Mouse (Mus musculus): ENCODE results near the gene Isg15. TPM values are rescaled to one million over a fixed set of nuclear protein-coding genes. Genes with fewer than 3 reads are reported as not detected.
"Not testable (repeated sequence)": the region's sequence is repeated elsewhere in the genome, so short reads cannot be mapped to it uniquely, and the experiment has no call there.

Isg15 gene
- polyA plus RNA-seq, 1 experiment from 2014 or later, result 3.2 TPM

DNA sequence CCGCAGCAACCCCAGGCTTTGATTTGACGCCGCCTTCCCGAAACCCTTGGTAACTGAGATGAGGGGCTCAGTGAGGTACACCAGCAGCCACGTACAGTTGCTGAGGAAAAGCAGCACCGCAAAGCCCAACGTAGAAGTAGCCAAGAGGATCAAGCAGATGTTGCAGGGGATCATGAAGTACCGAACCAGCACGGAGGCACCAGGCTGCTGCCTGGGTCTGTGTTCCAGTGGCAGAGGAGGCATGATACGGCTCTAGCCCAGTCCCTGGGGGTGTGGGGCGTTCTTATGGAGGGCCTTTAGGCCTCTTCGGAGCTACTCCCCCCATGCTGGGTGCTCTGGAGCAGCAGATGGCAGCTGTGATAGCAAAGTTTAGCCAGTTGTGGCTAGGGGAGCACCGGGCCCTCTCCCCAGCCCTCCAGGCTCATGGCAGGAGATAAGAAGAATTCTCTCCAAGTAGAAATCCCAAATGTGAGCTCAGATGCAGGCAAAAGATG is 15.1 kb downstream of the Isg15 start:
- peaks cover 5% of the 10 kb centered on the region for H3K36me3 ChIP-seq
- no peaks in the 10 kb centered on the region for H3K9me3 ChIP-seq (replicated peaks)
- H3K4me1 ChIP-seq, result peaks cover 98% of the 10 kb centered on the region
- WGBS, result 48% methylated on average over 13 of the region's 13 CpGs
- H3K4me3 ChIP-seq (replicated peaks), result peak overlapping the region; percentile 55
- peak; percentile 45; the same call in 1 of the 2 replicates for ATAC-seq (ENCODE audit: low FRiP score)
- peak overlapping the region; percentile 92 for H3K27ac ChIP-seq (replicated peaks)
- H3K4me2 ChIP-seq, result peak overlapping the region; percentile 78
- H3K27me3 ChIP-seq (replicated peaks), result no peaks in the 10 kb centered on the region
- H3K9ac ChIP-seq (replicated peaks), result peak overlapping the region; percentile 72

DNA sequence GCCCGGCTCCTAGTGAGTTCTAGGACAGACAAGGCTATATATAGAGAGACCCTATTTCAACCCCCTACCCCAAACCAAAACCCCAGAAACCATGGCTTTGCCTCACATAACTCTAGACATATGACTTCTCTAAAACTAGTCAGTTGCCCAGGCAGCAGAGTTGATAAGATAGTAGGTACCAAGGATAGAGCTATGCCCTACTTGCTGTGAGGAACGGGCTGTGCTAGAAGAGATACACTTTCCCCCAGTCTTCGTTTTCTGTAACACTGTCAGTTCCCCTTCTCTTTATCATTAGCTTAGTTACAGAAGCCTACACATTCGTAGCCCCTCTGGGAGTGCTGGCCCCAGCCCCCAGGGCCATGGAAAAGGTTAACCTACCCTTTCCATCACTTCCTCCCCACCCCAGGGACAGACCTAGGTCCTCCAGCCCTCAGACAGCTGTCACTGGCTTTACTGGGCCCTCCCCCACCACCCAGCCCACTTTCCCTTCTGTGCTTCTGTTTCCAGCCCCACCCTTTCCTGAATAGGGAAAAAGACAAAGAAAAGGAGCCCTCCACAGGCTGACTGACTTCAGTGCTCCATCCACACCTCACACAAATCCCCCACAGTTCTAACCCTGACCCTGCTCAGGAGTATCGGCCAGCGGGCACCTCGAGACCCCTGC is 16.2 kb downstream of the Isg15 start:
- Histone ChIP-seq H3K27me3 (replicated peaks) (no peaks in the 10 kb centered on the region), H3K4me3 (replicated peaks) (peak overlapping the region; percentile 55), H3K9me3 (replicated peaks) (no peaks in the 10 kb centered on the region), H3K27ac (replicated peaks) (peak overlapping the region; percentile 92; the same call in 1 of the 2 replicates), H3K4me2 (peak overlapping the region; percentile 78), H3K36me3 (peaks cover under 1% of the 10 kb centered on the region), H3K4me1 (peaks cover 97% of the 10 kb centered on the region), H3K9ac (replicated peaks) (peak overlapping the region; percentile 72)
- 65% methylated on average over 7 of the region's 7 CpGs for WGBS
- no peak for ATAC-seq (ENCODE audit: low FRiP score)

DNA sequence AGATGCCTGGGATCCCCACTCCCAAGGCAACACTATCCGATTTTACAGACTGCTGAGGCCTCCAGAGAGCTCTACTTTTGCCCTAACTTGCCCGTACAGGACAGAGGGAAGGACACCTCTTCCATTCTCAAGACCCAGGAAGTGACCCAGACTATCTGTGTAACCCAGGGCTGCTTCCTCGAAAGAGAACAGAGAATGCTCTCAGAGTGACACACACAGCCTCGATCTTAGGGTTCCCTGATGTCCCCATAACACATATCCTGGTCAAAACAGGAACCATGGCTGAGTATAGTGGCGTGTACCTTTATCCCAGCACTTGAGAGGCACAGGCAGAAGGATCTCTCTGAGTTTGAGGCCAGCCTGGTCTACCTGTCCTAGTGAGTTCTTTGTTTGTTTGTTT is 16.9 kb downstream of the Isg15 start:
- Histone ChIP-seq H3K4me3 (replicated peaks) (peak overlapping the region; percentile 55), H3K27ac (replicated peaks) (no peak overlapping the region), H3K27me3 (replicated peaks) (no peaks in the 10 kb centered on the region), H3K4me2 (peak overlapping the region; percentile 78), H3K36me3 (peaks cover 7% of the 10 kb centered on the region), H3K9me3 (replicated peaks) (no peaks in the 10 kb centered on the region), H3K4me1 (peaks cover 91% of the 10 kb centered on the region), H3K9ac (replicated peaks) (peak overlapping the region; percentile 72)
- 80% methylated on average over 5 of the region's 5 CpGs for WGBS
- no peak for ATAC-seq (ENCODE audit: low FRiP score)

DNA sequence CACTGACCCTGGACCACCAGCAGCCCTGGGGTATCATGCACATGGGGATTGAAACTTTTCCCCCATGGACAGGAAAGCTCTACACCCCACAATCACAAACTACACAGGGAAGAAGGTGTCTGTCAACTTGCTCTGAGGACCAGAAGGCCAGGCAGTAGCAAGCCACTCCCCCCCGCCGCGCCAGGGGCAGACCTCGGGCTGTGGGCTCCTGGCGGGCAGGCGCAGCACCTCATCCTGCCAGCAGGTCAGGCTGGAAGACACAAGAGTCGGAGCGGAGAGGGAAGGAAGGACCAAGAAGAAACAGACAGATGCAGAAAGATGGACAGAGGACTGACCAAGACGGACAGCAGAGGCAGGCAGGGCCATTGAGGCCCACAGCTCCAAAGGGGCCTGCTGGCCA is 23.0 kb downstream of the Isg15 start:
- ATAC-seq (ENCODE audit: low FRiP score), result no peak

DNA sequence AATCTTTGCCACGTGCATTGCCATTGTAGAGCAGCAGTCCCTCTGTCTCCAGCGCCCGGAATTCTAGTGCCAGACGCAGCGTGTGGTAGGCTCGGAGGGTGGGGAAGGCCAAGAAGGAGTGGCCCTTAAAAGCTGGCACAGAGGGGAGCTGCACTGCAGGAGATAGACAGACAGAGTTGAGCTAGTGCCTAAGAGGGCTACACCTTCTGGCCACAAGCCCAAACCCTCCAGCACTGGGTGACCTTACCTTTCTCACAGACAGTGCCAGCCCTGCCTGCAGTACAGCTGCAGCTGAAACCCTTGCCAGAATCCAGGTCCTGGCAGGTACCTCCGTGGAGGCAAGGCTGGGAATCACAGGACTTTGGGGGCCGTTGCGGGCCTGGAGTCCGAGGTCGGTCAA is 28.8 kb downstream of the Isg15 start:
- H3K4me1 ChIP-seq, result no peaks in the 10 kb centered on the region
- WGBS, result 96% methylated on average over 11 of the region's 11 CpGs

More for the DNA sequence above, 23.0 kb downstream of the Isg15 start:
- Histone ChIP-seq H3K36me3 (peaks cover 69% of the 10 kb centered on the region), H3K4me3 (replicated peaks) (no peak overlapping the region), H3K27me3 (replicated peaks) (no peaks in the 10 kb centered on the region), H3K27ac (replicated peaks) (no peak overlapping the region), H3K4me1 (peaks cover 29% of the 10 kb centered on the region), H3K4me2 (no peak overlapping the region), H3K9me3 (replicated peaks) (no peaks in the 10 kb centered on the region), H3K9ac (replicated peaks) (no peak overlapping the region)
- 90% methylated on average over 9 of the region's 9 CpGs for WGBS

DNA sequence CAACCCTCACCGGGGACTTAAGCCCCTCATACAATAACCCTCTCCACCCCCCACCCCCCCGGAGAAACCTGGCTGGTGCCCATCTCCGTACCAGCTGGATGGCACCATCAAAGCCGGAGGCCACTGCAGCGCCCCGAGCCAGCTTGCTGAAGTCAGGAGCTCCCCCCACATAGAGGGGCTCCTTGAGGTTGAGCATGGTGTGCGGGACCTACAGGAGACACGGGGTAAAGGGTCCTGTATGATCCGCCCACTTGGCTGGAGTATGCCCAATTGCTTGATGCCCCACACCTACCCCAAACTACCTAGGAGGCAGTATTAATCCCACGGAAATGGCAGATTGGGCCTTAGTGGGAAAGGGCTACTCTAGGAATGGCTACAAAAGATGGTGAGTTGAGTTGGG is 31.5 kb downstream of the Isg15 start:
- no peaks in the 10 kb centered on the region for H3K27me3 ChIP-seq (replicated peaks)
- H3K4me2 ChIP-seq, result no peak overlapping the region
- no peaks in the 10 kb centered on the region for H3K4me1 ChIP-seq
- no peak overlapping the region for H3K27ac ChIP-seq (replicated peaks)
- WGBS, result 97% methylated on average over 10 of the region's 10 CpGs
- H3K4me3 ChIP-seq (replicated peaks), result no peak overlapping the region
- no peak for ATAC-seq (ENCODE audit: low FRiP score)
- H3K9me3 ChIP-seq (replicated peaks), result no peaks in the 10 kb centered on the region
- peaks cover 99% of the 10 kb centered on the region for H3K36me3 ChIP-seq
- H3K9ac ChIP-seq (replicated peaks), result no peak overlapping the region

More for the DNA sequence above, 28.8 kb downstream of the Isg15 start:
- Histone ChIP-seq H3K27me3 (replicated peaks) (no peaks in the 10 kb centered on the region), H3K9me3 (replicated peaks) (no peaks in the 10 kb centered on the region), H3K9ac (replicated peaks) (no peak overlapping the region), H3K4me3 (replicated peaks) (no peak overlapping the region), H3K4me2 (no peak overlapping the region), H3K36me3 (peaks cover 100% of the 10 kb centered on the region), H3K27ac (replicated peaks) (no peak overlapping the region)
- no peak for ATAC-seq (ENCODE audit: low FRiP score)

DNA sequence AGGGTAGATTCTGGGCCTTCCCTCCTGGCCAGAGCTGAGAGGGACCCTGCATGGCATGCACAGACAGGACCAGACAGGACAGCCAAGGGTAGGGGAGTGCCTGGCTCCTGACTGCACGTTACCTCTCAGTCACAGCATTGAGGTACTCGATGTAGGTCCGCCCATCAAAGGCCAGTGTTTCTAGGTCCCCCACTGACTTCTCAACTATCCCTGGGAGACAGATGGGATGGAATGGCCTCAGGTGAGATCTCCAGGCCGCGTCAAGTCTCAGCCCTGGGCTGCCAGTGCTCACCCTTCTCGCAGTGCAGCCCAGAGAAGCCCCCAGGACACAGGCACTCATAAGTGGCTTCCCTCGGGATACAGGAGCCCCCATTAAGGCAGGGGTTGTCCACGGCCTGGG is 32.0 kb downstream of the Isg15 start:
- Histone ChIP-seq H3K9me3 (replicated peaks) (no peaks in the 10 kb centered on the region), H3K4me2 (no peak overlapping the region), H3K4me3 (replicated peaks) (no peak overlapping the region), H3K36me3 (peaks cover 99% of the 10 kb centered on the region), H3K27me3 (replicated peaks) (no peaks in the 10 kb centered on the region), H3K4me1 (no peaks in the 10 kb centered on the region), H3K9ac (replicated peaks) (no peak overlapping the region), H3K27ac (replicated peaks) (no peak overlapping the region)
- no peak for ATAC-seq (ENCODE audit: low FRiP score)
- WGBS, result 98% methylated on average over 8 of the region's 8 CpGs

DNA sequence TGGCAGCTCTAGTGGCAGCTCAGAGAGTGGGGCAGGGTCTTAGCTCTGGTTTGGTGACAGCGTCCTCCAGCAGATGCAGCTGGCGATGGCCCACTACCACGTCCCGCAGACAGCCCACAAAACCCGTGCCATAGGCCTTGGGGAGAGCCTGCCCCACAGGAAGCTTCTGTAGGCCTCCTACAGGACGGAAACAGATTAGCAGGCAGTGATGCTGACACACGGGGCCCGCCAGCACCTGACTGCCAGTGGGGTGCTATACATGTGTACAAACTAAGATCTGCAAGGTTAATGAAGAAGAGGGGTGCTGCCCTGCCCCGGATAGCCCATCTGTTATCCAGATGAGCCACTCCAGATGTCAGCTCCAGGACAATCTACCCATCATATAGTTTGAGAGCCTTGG is 34.1 kb downstream of the Isg15 start:
- ATAC-seq (ENCODE audit: low FRiP score), result no peak
- Histone ChIP-seq H3K27ac (replicated peaks) (no peak overlapping the region), H3K36me3 (peaks cover 99% of the 10 kb centered on the region), H3K9me3 (replicated peaks) (peaks cover 8% of the 10 kb centered on the region; the same call in 1 of the 2 replicates), H3K4me3 (replicated peaks) (no peak overlapping the region), H3K27me3 (replicated peaks) (no peaks in the 10 kb centered on the region), H3K4me1 (no peaks in the 10 kb centered on the region), H3K4me2 (no peak overlapping the region), H3K9ac (replicated peaks) (no peak overlapping the region)
- 91% methylated on average over 9 of the region's 9 CpGs for WGBS

DNA sequence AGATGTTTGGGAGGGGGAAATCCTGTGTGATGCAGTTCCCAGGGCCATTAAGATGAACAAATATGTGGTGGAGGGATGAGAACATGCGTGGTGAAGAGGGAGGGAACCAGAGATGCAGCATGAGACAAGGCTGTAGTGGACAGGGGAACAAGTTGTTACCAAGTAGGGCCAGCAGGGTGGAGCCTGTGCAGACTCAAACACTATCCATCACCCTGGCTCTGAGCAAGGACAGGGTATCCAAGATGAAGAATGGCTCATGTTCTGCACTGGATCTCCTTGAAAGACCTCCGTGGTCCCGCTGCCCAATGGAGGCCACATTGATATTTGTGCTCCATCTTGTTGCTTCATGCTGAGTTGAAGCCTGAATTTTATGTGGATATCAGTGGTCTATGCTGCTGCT is 45.8 kb downstream of the Isg15 start:
- Histone ChIP-seq H3K27ac (replicated peaks) (no peak overlapping the region), H3K9ac (replicated peaks) (no peak overlapping the region), H3K4me1 (no peaks in the 10 kb centered on the region), H3K36me3 (no peaks in the 10 kb centered on the region), H3K4me3 (replicated peaks) (no peak overlapping the region), H3K9me3 (replicated peaks) (no peaks in the 10 kb centered on the region; the same call in 1 of the 2 replicates), H3K27me3 (replicated peaks) (no peaks in the 10 kb centered on the region), H3K4me2 (no peak overlapping the region)
- 88% methylated on average over 3 of the region's 3 CpGs for whole genome bisulfite sequencing
- ATAC-seq (ENCODE audit: low FRiP score), result no peak

DNA sequence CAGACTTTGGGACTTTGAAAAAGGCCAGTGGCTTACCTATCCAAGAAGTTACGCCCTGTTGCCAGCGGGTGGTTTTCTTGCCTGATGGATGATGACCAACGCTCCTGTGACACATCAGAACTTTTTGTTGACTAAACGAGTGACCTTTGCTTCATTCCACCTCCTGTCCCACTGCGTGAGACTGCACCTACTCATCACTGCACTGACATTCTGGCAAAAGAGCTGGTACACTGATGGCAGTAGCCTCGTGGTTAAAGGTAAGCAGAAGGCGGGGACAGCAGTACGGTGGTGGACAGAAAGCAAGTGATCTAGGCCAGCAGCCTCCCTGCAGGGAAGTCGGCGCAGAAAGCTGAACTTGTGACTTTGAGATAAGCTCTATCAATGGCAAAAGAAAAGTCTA is 49.7 kb downstream of the Isg15 start:
- H3K9me3 ChIP-seq (replicated peaks); H3K4me2 ChIP-seq; ATAC-seq (ENCODE audit: low FRiP score); H3K4me1 ChIP-seq; H3K27ac ChIP-seq (replicated peaks); H3K9ac ChIP-seq (replicated peaks); H3K4me3 ChIP-seq (replicated peaks); H3K27me3 ChIP-seq (replicated peaks); H3K36me3 ChIP-seq: not testable (repeated sequence)
- WGBS, result 92% methylated on average over 10 of the region's 10 CpGs

Measured in neural tube, embryonic 15.5 days (tissue).